Mouse (Mus musculus) hindbrain, embryonic 11.5 days (tissue): ENCODE data around the gene Poc1b. TPM values are rescaled to one million over a fixed set of nuclear protein-coding genes. Genes with fewer than 3 reads are reported as not detected.

Source experiments
- ATAC-seq: fragments of 200-750 bp; cut with Nextera tagmentation; 2 replicates; pipeline ENCODE4 v1.8.0; 2017; ENCODE audit warnings: mild to moderate bottlenecking, moderate TSS enrichment, moderate library complexity; ENCODE audit not compliant: low FRiP score
- DNase-seq: peaks from one replicate; pipeline ENCODE4 v3.0.0-alpha.2; 2015; ENCODE audit warnings: low spot score
- H3K27ac ChIP-seq: fragments of 300-500 bp; sonication (generic); 2 replicates; pipeline ENCODE4 v1.5.1; 2014; ENCODE audit warnings: mild to moderate bottlenecking, low read depth, low read length
- H3K27me3 ChIP-seq: fragments of 300-500 bp; sonication (generic); 2 replicates; pipeline ENCODE4 v1.6.1; 2014; ENCODE audit warnings: mild to moderate bottlenecking, low read length, moderate library complexity, mixed read lengths; ENCODE audit not compliant: control insufficient read depth, insufficient read depth
- H3K36me3 ChIP-seq: fragments of 300-500 bp; sonication (generic); 2 replicates; pipeline ENCODE4 v1.6.1; 2014; ENCODE audit warnings: mild to moderate bottlenecking, low read length, moderate library complexity, mixed read lengths; ENCODE audit not compliant: control insufficient read depth, insufficient read depth
- H3K4me1 ChIP-seq: fragments of 300-500 bp; sonication (generic); replicated peaks from 2 replicates; pipeline ENCODE4 v1.6.1; 2014; ENCODE audit warnings: low read length, mixed read lengths; ENCODE audit not compliant: control insufficient read depth, insufficient read depth
- H3K4me2 ChIP-seq: fragments of 300-500 bp; sonication (generic); replicated peaks from 2 replicates; pipeline ENCODE4 v1.6.1; 2014; ENCODE audit warnings: mild to moderate bottlenecking, low read depth, low read length
- H3K4me3 ChIP-seq: fragments of 300-500 bp; sonication (generic); 2 replicates; pipeline ENCODE4 v1.5.1; 2014; ENCODE audit warnings: low read depth, low read length
- H3K9ac ChIP-seq: fragments of 300-500 bp; sonication (generic); 2 replicates; pipeline ENCODE4 v1.6.1; 2014; ENCODE audit warnings: low read depth, low read length
- H3K9me3 ChIP-seq: fragments of 300-500 bp; sonication (generic); 2 replicates; pipeline ENCODE4 v1.6.1; 2016; ENCODE audit warnings: low read length; ENCODE audit not compliant: control insufficient read depth
- WGBS: fragments of 180-500 bp; shearing (Covaris S2); extraction: QIAGEN DNeasy Blood & Tissue Kit; methylation state at CpG from one replicate; pipeline ENCODE4 v1.1.7; 2014; 5-methylcytosine and 5-hydroxymethylcytosine counted together
- polyA plus RNA-seq: library from polyadenylated mRNA; unstranded; fragments of >200 nt; fragmentation: Nextera tagmentation; extraction: Ambion mirVana; gene quantifications from 2 replicates; pipeline ENCODE4 v1.2.1, GENCODE M21; 2014

Poc1b gene
- polyA plus RNA-seq, 1 experiment from 2014 or later, result 26.5 TPM

GRCm38 (mm10) chr10:99133321-99133875 lies 26.6 kb downstream of the Poc1b start:
- Histone ChIP-seq H3K9ac (no peak overlapping the region), H3K36me3 (no peaks in the 10 kb centered on the region), H3K4me2 (no peak overlapping the region), H3K4me3 (no peak overlapping the region), H3K9me3 (no peaks in the 10 kb centered on the region), H3K27me3 (no peaks in the 10 kb centered on the region), H3K4me1 (no peaks in the 10 kb centered on the region), H3K27ac (no peak overlapping the region)
- DNase-seq, result no peak
- ATAC-seq, result no peak
- WGBS, result 95% methylated on average over 16 of the region's 16 CpGs

GRCm38 (mm10) chr10:99136337-99136736 lies 29.5 kb downstream of the Poc1b start:
- 89% methylated on average over 5 of the region's 5 CpGs for WGBS

GRCm38 (mm10) chr10:99145611-99146010 lies 38.8 kb downstream of the Poc1b start:
- Histone ChIP-seq H3K4me2 (no peak overlapping the region), H3K27me3 (no peaks in the 10 kb centered on the region), H3K36me3 (no peaks in the 10 kb centered on the region), H3K27ac (no peak overlapping the region), H3K9me3 (no peaks in the 10 kb centered on the region), H3K9ac (no peak overlapping the region), H3K4me1 (no peaks in the 10 kb centered on the region), H3K4me3 (no peak overlapping the region)
- 91% methylated on average over 8 of the region's 8 CpGs for WGBS
- DNase-seq (no peak), ATAC-seq (no peak)

More at GRCm38 (mm10) chr10:99136337-99136736, 29.5 kb downstream of the Poc1b start:
- H3K4me3 ChIP-seq, result no peak overlapping the region
- H3K36me3 ChIP-seq, result no peaks in the 10 kb centered on the region
- ATAC-seq, result no peak
- no peak overlapping the region for H3K4me2 ChIP-seq
- no peak overlapping the region for H3K27ac ChIP-seq
- H3K27me3 ChIP-seq, result no peaks in the 10 kb centered on the region
- no peak for DNase-seq
- H3K9me3 ChIP-seq, result no peaks in the 10 kb centered on the region
- no peaks in the 10 kb centered on the region for H3K4me1 ChIP-seq
- no peak overlapping the region for H3K9ac ChIP-seq

GRCm38 (mm10) chr10:99146596-99146995 lies 39.8 kb downstream of the Poc1b start:
- Histone ChIP-seq H3K4me1 (no peaks in the 10 kb centered on the region), H3K27me3 (no peaks in the 10 kb centered on the region), H3K36me3 (no peaks in the 10 kb centered on the region), H3K9ac (no peak overlapping the region), H3K4me2 (no peak overlapping the region), H3K4me3 (no peak overlapping the region), H3K9me3 (no peaks in the 10 kb centered on the region), H3K27ac (no peak overlapping the region)
- DNase-seq, result no peak
- ATAC-seq, result no peak
- WGBS, result 96% methylated on average over 8 of the region's 8 CpGs

- no peak overlapping the region for H3K4me3 ChIP-seq
- no peaks in the 10 kb centered on the region for H3K9me3 ChIP-seq
- H3K27ac ChIP-seq, result no peak overlapping the region
- WGBS, result 90% methylated on average over 6 of the region's 6 CpGs
- no peak for DNase-seq
- no peak for ATAC-seq
- no peaks in the 10 kb centered on the region for H3K36me3 ChIP-seq
- H3K9ac ChIP-seq, result no peak overlapping the region
- H3K4me1 ChIP-seq, result no peaks in the 10 kb centered on the region
- no peaks in the 10 kb centered on the region for H3K27me3 ChIP-seq
- H3K4me2 ChIP-seq, result no peak overlapping the region
Measured at GRCm38 (mm10) chr10:99150016-99150415, 43.2 kb downstream of the Poc1b start.

GRCm38 (mm10) chr10:99151580-99151979 lies 44.7 kb downstream of the Poc1b start:
- no peak overlapping the region for H3K27ac ChIP-seq
- no peak for ATAC-seq
- 0 out of 2 replicates have a peak, but pooled peaks cover 2% of the 10 kb centered on the region for H3K36me3 ChIP-seq
- H3K4me2 ChIP-seq, result no peak overlapping the region
- no peaks in the 10 kb centered on the region for H3K9me3 ChIP-seq
- H3K27me3 ChIP-seq, result no peaks in the 10 kb centered on the region
- no peak overlapping the region for H3K9ac ChIP-seq
- 94% methylated on average over 1 of the region's 1 CpGs for WGBS
- H3K4me3 ChIP-seq, result no peak overlapping the region
- DNase-seq, result no peak
- no peaks in the 10 kb centered on the region for H3K4me1 ChIP-seq

- no peak overlapping the region for H3K9ac ChIP-seq
- no peak overlapping the region for H3K4me2 ChIP-seq
- no peak overlapping the region for H3K4me3 ChIP-seq
- no peaks in the 10 kb centered on the region for H3K27me3 ChIP-seq
- no peaks in the 10 kb centered on the region for H3K4me1 ChIP-seq
- 0 out of 2 replicates have a peak, but pooled peaks cover 2% of the 10 kb centered on the region for H3K36me3 ChIP-seq
- H3K9me3 ChIP-seq, result no peaks in the 10 kb centered on the region
- no peak overlapping the region for H3K27ac ChIP-seq
- DNase-seq, result no peak
- ATAC-seq, result no peak
- 90% methylated on average over 6 of the region's 6 CpGs for whole genome bisulfite sequencing
Measured at GRCm38 (mm10) chr10:99152063-99152462, 45.2 kb downstream of the Poc1b start.

GRCm38 (mm10) chr10:99154635-99155034 lies 47.8 kb downstream of the Poc1b start:
- H3K9ac ChIP-seq, result no peak overlapping the region
- no peak for DNase-seq
- H3K4me1 ChIP-seq, result no peaks in the 10 kb centered on the region
- no peak for ATAC-seq
- H3K27me3 ChIP-seq, result no peaks in the 10 kb centered on the region
- H3K9me3 ChIP-seq, result no peaks in the 10 kb centered on the region
- H3K4me3 ChIP-seq, result no peak overlapping the region
- no peak overlapping the region for H3K4me2 ChIP-seq
- WGBS, result 87% methylated on average over 8 of the region's 8 CpGs
- 0 out of 2 replicates have a peak, but pooled peaks cover 2% of the 10 kb centered on the region for H3K36me3 ChIP-seq
- H3K27ac ChIP-seq, result no peak overlapping the region

GRCm38 (mm10) chr10:99156808-99157207 lies 50.0 kb downstream of the Poc1b start:
- DNase-seq (no peak), ATAC-seq (no peak)
- Histone ChIP-seq H3K9me3 (no peaks in the 10 kb centered on the region), H3K4me1 (no peaks in the 10 kb centered on the region), H3K9ac (no peak overlapping the region), H3K4me2 (no peak overlapping the region), H3K27ac (no peak overlapping the region), H3K27me3 (no peaks in the 10 kb centered on the region), H3K4me3 (no peak overlapping the region), H3K36me3 (0 out of 2 replicates have a peak, but pooled peaks cover 2% of the 10 kb centered on the region)
- WGBS, result 97% methylated on average over 5 of the region's 5 CpGs
